Mouse (Mus musculus): ENCODE measurements around the gene Sucla2. TPM values are rescaled to one million over a fixed set of nuclear protein-coding genes. Genes with fewer than 3 reads are reported as not detected.

Gene Sucla2
- polyA plus RNA-seq, 1 experiment, result 29.9 TPM

DNA sequence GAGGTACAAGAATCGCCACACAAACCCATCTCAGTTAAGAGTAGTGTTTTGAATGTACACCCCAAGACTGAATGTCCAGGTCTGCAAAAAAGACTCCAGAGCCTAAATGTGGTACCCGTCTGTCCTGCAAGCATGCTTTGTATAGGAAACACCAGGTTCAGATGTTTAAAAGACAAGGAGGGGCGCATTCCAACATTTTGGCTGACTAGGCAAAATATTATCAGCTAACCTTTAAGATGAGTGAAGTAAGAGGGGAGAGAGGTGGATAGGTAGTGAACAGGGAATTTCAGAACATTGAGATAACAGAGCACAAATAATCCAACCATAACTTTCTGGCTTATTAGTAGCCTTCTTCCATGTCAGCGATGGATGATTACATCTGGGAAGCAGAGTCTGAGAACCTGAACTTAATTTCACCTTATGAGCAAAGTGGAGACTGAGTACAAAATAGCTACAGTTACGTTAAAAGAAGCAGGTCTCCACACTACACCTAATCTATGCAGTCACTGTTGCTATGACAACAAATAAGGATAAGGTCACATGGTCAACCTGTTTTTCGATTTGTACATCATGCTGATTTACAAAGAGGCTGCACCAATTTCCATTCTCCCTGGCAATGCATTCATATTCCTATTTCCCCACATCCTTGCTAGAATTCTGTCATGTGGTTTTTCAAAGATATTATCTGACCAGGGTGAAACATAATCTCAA lies 8.8 kb downstream of the Sucla2 start:
- Histone ChIP-seq H3K4me1 (ENCODE audit: control insufficient read depth, insufficient read depth, low read length) (no peaks in the 10 kb centered on the region), H3K27ac (ENCODE audit: control insufficient read depth, insufficient read depth, low read depth, low read length, poor library complexity) (no peak overlapping the region), H3K4me3 (replicated peaks; ENCODE audit: control insufficient read depth, low read depth, low read length) (no peak overlapping the region)
- TF ChIP-seq POLR2A (IDR thresholded peaks at IDR 0.05; ENCODE audit: borderline replicate concordance, control insufficient read depth, low read depth, low read length), result no peak
- TF ChIP-seq CTCF (IDR thresholded peaks at IDR 0.05; ENCODE audit: control insufficient read depth, insufficient read depth, low read length), result no peak
- 72% methylated on average over 6 of the region's 6 CpGs for WGBS

DNA sequence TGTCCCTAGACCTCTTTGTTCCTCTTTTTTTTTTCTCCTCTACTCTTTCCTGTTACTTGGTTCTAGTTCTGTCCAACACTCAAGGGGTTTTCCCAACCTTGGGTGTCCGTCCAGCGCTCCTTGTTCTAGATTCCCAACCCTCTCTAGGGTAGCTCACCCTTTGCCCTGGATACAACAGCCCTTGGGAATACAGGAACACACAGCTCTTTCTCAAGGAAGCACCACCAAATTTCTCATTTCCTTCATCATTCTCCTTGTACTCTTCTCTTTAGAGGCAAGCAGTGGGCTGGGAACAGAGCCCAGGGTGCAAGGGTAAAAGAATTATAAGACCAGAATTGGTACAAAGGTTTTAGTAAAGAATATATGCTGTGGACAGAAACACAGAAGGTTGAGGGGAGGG lies 10.5 kb downstream of the Sucla2 start:
- 38% methylated on average over 2 of the region's 2 CpGs for WGBS
- H3K4me1 ChIP-seq (ENCODE audit: control insufficient read depth, insufficient read depth, low read length), result no peaks in the 10 kb centered on the region
- H3K4me3 ChIP-seq (replicated peaks; ENCODE audit: control insufficient read depth, low read depth, low read length), result no peak overlapping the region
- TF ChIP-seq CTCF (IDR thresholded peaks at IDR 0.05; ENCODE audit: control insufficient read depth, insufficient read depth, low read length), result no peak
- TF ChIP-seq POLR2A (IDR thresholded peaks at IDR 0.05; ENCODE audit: borderline replicate concordance, control insufficient read depth, low read depth, low read length), result no peak
- H3K27ac ChIP-seq (ENCODE audit: control insufficient read depth, insufficient read depth, low read depth, low read length, poor library complexity), result no peak overlapping the region

DNA sequence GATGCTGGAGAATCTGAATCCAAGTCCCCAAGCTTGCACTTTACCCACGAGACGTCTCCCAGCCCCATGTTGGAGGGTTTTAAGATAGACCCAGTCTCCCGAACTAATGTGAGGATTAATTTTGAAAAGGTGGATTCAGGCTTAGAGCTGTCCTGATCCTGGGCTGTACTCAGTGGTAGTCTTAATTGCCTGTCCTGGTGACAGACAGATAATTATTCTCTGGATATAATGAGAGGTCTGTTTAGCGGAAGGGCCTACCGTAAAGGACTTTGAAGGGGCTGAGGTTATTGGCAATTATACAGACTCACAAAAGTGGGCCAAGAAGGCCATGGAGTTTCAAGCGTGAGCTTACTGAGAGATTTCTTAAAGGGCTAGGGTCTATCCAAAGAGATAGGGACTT lies 18.7 kb downstream of the Sucla2 start:
- H3K27ac ChIP-seq (ENCODE audit: control insufficient read depth, insufficient read depth, low read depth, low read length, poor library complexity), result no peak overlapping the region
- no peak for TF ChIP-seq CTCF (IDR thresholded peaks at IDR 0.05; ENCODE audit: control insufficient read depth, insufficient read depth, low read length)
- TF ChIP-seq POLR2A (IDR thresholded peaks at IDR 0.05; ENCODE audit: borderline replicate concordance, control insufficient read depth, low read depth, low read length), result no peak
- 87% methylated on average over 6 of the region's 6 CpGs for WGBS

DNA sequence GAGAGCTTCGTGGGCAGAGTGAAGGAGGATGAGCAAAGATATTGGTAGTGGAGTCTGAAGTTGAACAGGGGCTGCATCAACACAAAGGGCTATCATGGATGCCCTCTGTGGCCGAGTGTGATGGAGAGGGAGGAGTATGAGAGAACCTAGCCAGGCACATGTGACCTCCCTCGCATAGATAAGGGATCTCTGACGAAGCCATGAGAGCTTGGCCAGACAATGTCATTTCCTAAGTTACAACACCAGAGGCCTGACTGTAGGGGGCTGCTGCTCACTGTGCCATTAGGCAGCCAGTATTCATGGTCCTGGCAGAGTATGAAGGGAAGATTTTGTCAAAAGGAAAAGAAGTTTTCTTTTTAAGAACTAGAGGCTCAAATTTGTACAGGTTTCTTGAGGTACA lies 21.9 kb downstream of the Sucla2 start:
- TF ChIP-seq CTCF (IDR thresholded peaks at IDR 0.05; ENCODE audit: control insufficient read depth, insufficient read depth, low read length) (no peak), POLR2A (IDR thresholded peaks at IDR 0.05; ENCODE audit: borderline replicate concordance, control insufficient read depth, low read depth, low read length) (no peak)
- Histone ChIP-seq H3K4me1 (ENCODE audit: control insufficient read depth, insufficient read depth, low read length) (no peaks in the 10 kb centered on the region), H3K27ac (ENCODE audit: control insufficient read depth, insufficient read depth, low read depth, low read length, poor library complexity) (no peak overlapping the region), H3K4me3 (replicated peaks; ENCODE audit: control insufficient read depth, low read depth, low read length) (no peak overlapping the region)
- 36% methylated on average over 4 of the region's 4 CpGs for WGBS

More for the DNA sequence above, 18.7 kb downstream of the Sucla2 start:
- H3K4me1 ChIP-seq (ENCODE audit: control insufficient read depth, insufficient read depth, low read length), result no peaks in the 10 kb centered on the region
- no peak overlapping the region for H3K4me3 ChIP-seq (replicated peaks; ENCODE audit: control insufficient read depth, low read depth, low read length)

DNA sequence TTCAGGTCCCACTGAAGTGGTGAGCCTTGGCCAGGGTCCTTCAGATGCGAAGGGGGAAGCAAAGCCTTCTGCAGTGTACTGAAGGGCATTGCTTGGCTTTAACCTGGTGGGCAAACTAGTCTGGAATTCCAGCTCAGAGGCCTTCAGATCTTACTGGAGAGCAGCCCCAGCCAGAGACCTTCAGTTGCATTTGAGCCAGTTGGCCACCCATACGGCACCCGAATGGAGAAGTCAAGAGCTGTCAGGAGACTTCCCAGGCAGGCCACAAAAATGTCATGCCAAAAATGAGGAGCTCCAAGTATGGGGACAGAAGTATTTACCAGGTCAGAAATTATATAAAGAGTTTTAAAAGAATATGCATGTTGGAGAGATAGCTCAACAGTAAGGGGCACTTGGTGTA lies 22.9 kb downstream of the Sucla2 start, which contains the start of gene Nudt15:
Nudt15 (minus strand) TSS at position 192 of the 400 bp plus-strand sequence.
- TF ChIP-seq POLR2A (IDR thresholded peaks at IDR 0.05; ENCODE audit: borderline replicate concordance, control insufficient read depth, low read depth, low read length) (no peak), CTCF (IDR thresholded peaks at IDR 0.05; ENCODE audit: control insufficient read depth, insufficient read depth, low read length) (no peak)
- Histone ChIP-seq H3K4me3 (replicated peaks; ENCODE audit: control insufficient read depth, low read depth, low read length) (no peak within 1 kb of the TSS), H3K27ac (ENCODE audit: control insufficient read depth, insufficient read depth, low read depth, low read length, poor library complexity) (no peak within 1 kb of the TSS), H3K4me1 (ENCODE audit: control insufficient read depth, insufficient read depth, low read length) (no peaks in the 10 kb centered on the region; the same call in 1 of the 2 replicates)
- WGBS, result 68% methylated on average over 3 of the region's 3 CpGs

DNA sequence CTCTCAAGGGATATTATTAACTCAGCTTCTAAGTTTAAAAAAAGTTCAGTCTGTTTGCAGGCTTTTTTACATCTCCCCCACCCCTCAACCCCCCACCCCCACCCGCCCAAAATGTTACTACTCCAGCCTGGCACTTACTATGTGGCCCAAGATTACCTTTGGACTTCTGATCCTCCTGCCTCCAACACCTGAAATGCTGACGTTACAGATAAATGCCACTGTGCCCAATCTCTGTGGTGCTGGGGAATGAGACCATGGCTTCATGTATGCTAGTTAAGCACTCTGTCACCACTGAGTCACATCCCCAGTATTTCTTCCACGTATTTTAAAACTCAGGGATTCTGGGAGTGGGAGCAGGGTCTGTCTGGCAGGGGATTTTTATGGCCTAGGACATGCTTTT lies 25.2 kb downstream of the Sucla2 start:
- Histone ChIP-seq H3K4me1 (ENCODE audit: control insufficient read depth, insufficient read depth, low read length) (no peaks in the 10 kb centered on the region; the same call in 1 of the 2 replicates), H3K27ac (ENCODE audit: control insufficient read depth, insufficient read depth, low read depth, low read length, poor library complexity) (no peak overlapping the region), H3K4me3 (replicated peaks; ENCODE audit: control insufficient read depth, low read depth, low read length) (no peak overlapping the region)
- no peak for TF ChIP-seq CTCF (IDR thresholded peaks at IDR 0.05; ENCODE audit: control insufficient read depth, insufficient read depth, low read length)
- TF ChIP-seq POLR2A (IDR thresholded peaks at IDR 0.05; ENCODE audit: borderline replicate concordance, control insufficient read depth, low read depth, low read length), result no peak
- WGBS, result 82% methylated on average over 3 of the region's 3 CpGs

DNA sequence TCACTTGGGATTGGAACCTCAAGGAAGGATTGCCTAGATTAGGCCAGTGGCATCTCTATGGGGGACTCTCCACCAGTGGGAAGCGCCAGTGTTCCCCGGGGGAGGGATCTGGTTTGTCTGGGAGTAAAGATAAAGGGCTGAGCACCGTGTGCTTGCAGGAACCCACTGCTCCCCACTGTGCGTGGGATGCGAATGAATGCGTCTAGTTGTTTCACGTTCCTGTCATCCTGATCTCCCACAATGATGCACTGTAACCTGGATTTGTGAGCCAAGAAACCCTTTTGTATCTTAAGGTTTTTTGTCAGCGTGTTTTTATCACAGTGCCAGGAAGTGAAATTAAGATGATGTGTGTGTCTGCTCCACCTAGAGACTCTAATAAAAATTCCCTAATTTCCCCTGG lies 25.6 kb downstream of the Sucla2 start:
- Histone ChIP-seq H3K4me3 (replicated peaks; ENCODE audit: control insufficient read depth, low read depth, low read length) (no peak overlapping the region), H3K4me1 (ENCODE audit: control insufficient read depth, insufficient read depth, low read length) (no peaks in the 10 kb centered on the region; the same call in 1 of the 2 replicates), H3K27ac (ENCODE audit: control insufficient read depth, insufficient read depth, low read depth, low read length, poor library complexity) (no peak overlapping the region)
- WGBS, result 69% methylated on average over 8 of the region's 8 CpGs
- TF ChIP-seq CTCF (IDR thresholded peaks at IDR 0.05; ENCODE audit: control insufficient read depth, insufficient read depth, low read length), result no peak
- TF ChIP-seq POLR2A (IDR thresholded peaks at IDR 0.05; ENCODE audit: borderline replicate concordance, control insufficient read depth, low read depth, low read length), result no peak

DNA sequence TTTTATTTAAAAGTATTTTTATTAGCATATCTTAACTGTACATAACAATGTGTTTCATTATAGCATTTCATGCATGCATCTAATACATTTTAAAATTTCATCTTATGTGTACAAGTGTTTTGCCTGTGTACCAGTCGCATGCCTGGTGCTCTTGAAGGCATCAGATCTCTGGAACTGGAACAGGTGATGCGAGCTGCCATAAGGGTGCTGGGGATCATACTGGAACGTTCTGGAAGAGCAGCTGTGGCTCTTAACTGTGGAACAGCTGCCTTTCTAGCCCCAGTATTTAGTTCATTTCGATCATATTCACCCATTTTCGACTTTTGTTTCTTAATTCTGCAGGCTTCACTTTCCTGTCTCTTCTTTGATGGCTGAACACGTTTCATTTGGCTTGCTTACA lies 26.0 kb downstream of the Sucla2 start:
- Histone ChIP-seq H3K4me1 (ENCODE audit: control insufficient read depth, insufficient read depth, low read length) (no peaks in the 10 kb centered on the region; the same call in 1 of the 2 replicates), H3K27ac (ENCODE audit: control insufficient read depth, insufficient read depth, low read depth, low read length, poor library complexity) (no peak overlapping the region), H3K4me3 (replicated peaks; ENCODE audit: control insufficient read depth, low read depth, low read length) (no peak overlapping the region)
- 79% methylated on average over 6 of the region's 6 CpGs for WGBS
- TF ChIP-seq CTCF (IDR thresholded peaks at IDR 0.05; ENCODE audit: control insufficient read depth, insufficient read depth, low read length), result no peak
- TF ChIP-seq POLR2A (IDR thresholded peaks at IDR 0.05; ENCODE audit: borderline replicate concordance, control insufficient read depth, low read depth, low read length), result no peak
